Mouse (Mus musculus) midbrain, embryonic 15.5 days (tissue): ENCODE measurements at regions not wholly inside any gene's neighbourhood (a gene's known extent, or its start where the extent isn't known, plus 50 kb on each side); places are given as distances from the start of the nearest gene placed in this dataset.

Experiments used
- ATAC-seq: fragments of 200-750 bp; cut with Nextera tagmentation; replicated peaks from 2 replicates; pipeline ENCODE4 v1.8.0; 2017; ENCODE audit warnings: moderate TSS enrichment
- H3K27ac ChIP-seq: fragments of 300-500 bp; sonication (generic); 2 replicates; pipeline ENCODE4 v1.5.1; 2015; ENCODE audit warnings: mild to moderate bottlenecking, inconsistent platforms
- H3K27me3 ChIP-seq: fragments of 300-500 bp; sonication (generic); replicated peaks from 2 replicates; pipeline ENCODE4 v1.6.1; 2015; ENCODE audit warnings: inconsistent platforms
- H3K36me3 ChIP-seq: fragments of 300-500 bp; sonication (generic); replicated peaks from 2 replicates; pipeline ENCODE4 v1.6.1; 2015; ENCODE audit warnings: inconsistent platforms
- H3K4me1 ChIP-seq: fragments of 300-500 bp; sonication (generic); 2 replicates; pipeline ENCODE4 v1.6.1; 2015; ENCODE audit warnings: inconsistent platforms
- H3K4me2 ChIP-seq: fragments of 300-500 bp; sonication (generic); 2 replicates; pipeline ENCODE4 v1.6.1; 2015; ENCODE audit warnings: inconsistent platforms, mild to moderate bottlenecking, moderate library complexity
- H3K4me3 ChIP-seq: fragments of 300-500 bp; sonication (generic); 2 replicates; pipeline ENCODE4 v1.5.1; 2015; ENCODE audit warnings: mild to moderate bottlenecking, inconsistent platforms
- H3K9ac ChIP-seq: fragments of 300-500 bp; sonication (generic); 2 replicates; pipeline ENCODE4 v1.6.1; 2015; ENCODE audit warnings: mild to moderate bottlenecking, inconsistent platforms
- H3K9me3 ChIP-seq: fragments of 300-500 bp; sonication (generic); 2 replicates; pipeline ENCODE4 v1.6.1; 2016; ENCODE audit warnings: inconsistent platforms
- whole genome bisulfite sequencing: fragments of 180-500 bp; shearing (Covaris S2); methylation state at CpG from one replicate; pipeline ENCODE4 v1.1.7; 2015; ENCODE audit warnings: mixed read lengths; 5-methylcytosine and 5-hydroxymethylcytosine counted together

GRCm38 (mm10) chr6:44793348-44793747 lies 265.8 kb upstream of the Cntnap2 start:
- H3K4me3 ChIP-seq: no peak overlapping the region
- H3K27me3 ChIP-seq: no peaks in the 10 kb centered on the region
- no peak overlapping the region for H3K9ac ChIP-seq
- H3K4me1 ChIP-seq: no peaks in the 10 kb centered on the region
- H3K4me2 ChIP-seq: no peak overlapping the region
- no peaks in the 10 kb centered on the region for H3K36me3 ChIP-seq
- no peak for ATAC-seq
- no peak overlapping the region for H3K27ac ChIP-seq
- no peaks in the 10 kb centered on the region for H3K9me3 ChIP-seq

- Histone ChIP-seq H3K27me3 (no peaks in the 10 kb centered on the region), H3K4me1 (no peaks in the 10 kb centered on the region), H3K27ac (no peak overlapping the region), H3K36me3 (no peaks in the 10 kb centered on the region), H3K9me3 (no peaks in the 10 kb centered on the region), H3K9ac (no peak overlapping the region), H3K4me3 (no peak overlapping the region), H3K4me2 (no peak overlapping the region)
- ATAC-seq: no peak
Measured at GRCm38 (mm10) chr6:44815362-44815761, 243.8 kb upstream of the Cntnap2 start.

- WGBS: 96% methylated on average over 2 of the region's 2 CpGs
Measured at GRCm38 (mm10) chr6:44844177-44844576, 215.0 kb upstream of the Cntnap2 start.

GRCm38 (mm10) chr6:44849477-44849876 lies 209.7 kb upstream of the Cntnap2 start:
- no peak for ATAC-seq
- H3K4me2 ChIP-seq: no peak overlapping the region
- H3K36me3 ChIP-seq: no peaks in the 10 kb centered on the region
- no peaks in the 10 kb centered on the region for H3K4me1 ChIP-seq
- H3K27me3 ChIP-seq: no peaks in the 10 kb centered on the region
- no peak overlapping the region for H3K4me3 ChIP-seq
- no peaks in the 10 kb centered on the region for H3K9me3 ChIP-seq
- WGBS: 98% methylated on average over 1 of the region's 1 CpGs
- H3K9ac ChIP-seq: no peak overlapping the region
- H3K27ac ChIP-seq: no peak overlapping the region

More at GRCm38 (mm10) chr6:44844177-44844576, 215.0 kb upstream of the Cntnap2 start:
- Histone ChIP-seq H3K27me3 (no peaks in the 10 kb centered on the region), H3K9me3 (no peaks in the 10 kb centered on the region), H3K36me3 (no peaks in the 10 kb centered on the region), H3K4me3 (no peak overlapping the region), H3K4me2 (no peak overlapping the region), H3K27ac (no peak overlapping the region), H3K9ac (no peak overlapping the region), H3K4me1 (no peaks in the 10 kb centered on the region)
- no peak for ATAC-seq

- H3K4me3 ChIP-seq: no peak overlapping the region
- H3K9me3 ChIP-seq: no peaks in the 10 kb centered on the region
- ATAC-seq: peak; percentile 52; the same call in 1 of the 2 replicates
- H3K4me1 ChIP-seq: no peaks in the 10 kb centered on the region
- 61% methylated on average over 4 of the region's 4 CpGs for WGBS
- no peak overlapping the region for H3K27ac ChIP-seq
- no peak overlapping the region for H3K4me2 ChIP-seq
- no peak overlapping the region for H3K9ac ChIP-seq
- no peaks in the 10 kb centered on the region for H3K27me3 ChIP-seq
- H3K36me3 ChIP-seq: no peaks in the 10 kb centered on the region
Measured at GRCm38 (mm10) chr6:44850829-44851228, 208.3 kb upstream of the Cntnap2 start.

GRCm38 (mm10) chr6:44900249-44900648 lies 158.9 kb upstream of the Cntnap2 start:
- Histone ChIP-seq H3K36me3 (no peaks in the 10 kb centered on the region), H3K27me3 (no peaks in the 10 kb centered on the region), H3K9ac (no peak overlapping the region), H3K4me2 (no peak overlapping the region), H3K4me3 (no peak overlapping the region), H3K4me1 (no peaks in the 10 kb centered on the region), H3K27ac (no peak overlapping the region), H3K9me3 (no peaks in the 10 kb centered on the region)
- ATAC-seq: no peak
- WGBS: 60% methylated on average over 2 of the region's 2 CpGs
